Mouse (Mus musculus) heart, embryonic 13.5 days (tissue): ENCODE results near the gene Efhd2. TPM values are rescaled to one million over a fixed set of nuclear protein-coding genes. Genes with fewer than 3 reads are reported as not detected.
A peak's percentile ranks its signal among the peaks of the same experiment; 100 is the strongest.

Experiments used
- ATAC-seq: fragments of 200-750 bp; cut with Nextera tagmentation; 2 replicates; pipeline ENCODE4 v1.8.0; 2017; ENCODE audit warnings: moderate TSS enrichment; ENCODE audit not compliant: insufficient number of reproducible peaks, low FRiP score, low TSS enrichment; ENCODE audit errors: extremely low read depth
- H3K27ac ChIP-seq: fragments of 300-500 bp; sonication (generic); replicated peaks from 2 replicates; pipeline ENCODE4 v1.5.1; 2015; ENCODE audit warnings: moderate library complexity, mild to moderate bottlenecking, inconsistent platforms
- H3K27me3 ChIP-seq: fragments of 300-500 bp; sonication (generic); replicated peaks from 2 replicates; pipeline ENCODE4 v1.6.1; 2015; ENCODE audit warnings: mild to moderate bottlenecking, inconsistent platforms
- H3K36me3 ChIP-seq: fragments of 300-500 bp; sonication (generic); 2 replicates; pipeline ENCODE4 v1.6.1; 2015; ENCODE audit warnings: mild to moderate bottlenecking, inconsistent platforms
- H3K4me1 ChIP-seq: fragments of 300-500 bp; sonication (generic); 2 replicates; pipeline ENCODE4 v1.6.1; 2015; ENCODE audit warnings: inconsistent platforms
- H3K4me2 ChIP-seq: fragments of 300-500 bp; sonication (generic); 2 replicates; pipeline ENCODE4 v1.6.1; 2015; ENCODE audit warnings: inconsistent platforms, mild to moderate bottlenecking, moderate library complexity
- H3K4me3 ChIP-seq: fragments of 300-500 bp; sonication (generic); 2 replicates; pipeline ENCODE4 v1.5.1; 2015; ENCODE audit warnings: moderate library complexity, mild to moderate bottlenecking, inconsistent platforms
- H3K9ac ChIP-seq: fragments of 300-500 bp; sonication (generic); 2 replicates; pipeline ENCODE4 v1.6.1; 2015; ENCODE audit warnings: inconsistent platforms, mild to moderate bottlenecking, moderate library complexity
- H3K9me3 ChIP-seq: fragments of 300-500 bp; sonication (generic); 2 replicates; pipeline ENCODE4 v1.6.1; 2016; ENCODE audit warnings: inconsistent platforms
- WGBS: fragments of 180-500 bp; shearing (Covaris S2); methylation state at CpG from one replicate; pipeline ENCODE4 v1.1.7; 2015; ENCODE audit warnings: mixed read lengths; 5-methylcytosine and 5-hydroxymethylcytosine counted together
- polyA plus RNA-seq: library from polyadenylated mRNA; unstranded; fragments of >200 nt; fragmentation: Nextera tagmentation; extraction: Ambion mirVana; gene quantifications from 2 replicates; pipeline ENCODE4 v1.2.1, GENCODE M21; 2015

Gene Efhd2
- 79.6 and 80.3 TPM in 2 replicates for polyA plus RNA-seq

DNA sequence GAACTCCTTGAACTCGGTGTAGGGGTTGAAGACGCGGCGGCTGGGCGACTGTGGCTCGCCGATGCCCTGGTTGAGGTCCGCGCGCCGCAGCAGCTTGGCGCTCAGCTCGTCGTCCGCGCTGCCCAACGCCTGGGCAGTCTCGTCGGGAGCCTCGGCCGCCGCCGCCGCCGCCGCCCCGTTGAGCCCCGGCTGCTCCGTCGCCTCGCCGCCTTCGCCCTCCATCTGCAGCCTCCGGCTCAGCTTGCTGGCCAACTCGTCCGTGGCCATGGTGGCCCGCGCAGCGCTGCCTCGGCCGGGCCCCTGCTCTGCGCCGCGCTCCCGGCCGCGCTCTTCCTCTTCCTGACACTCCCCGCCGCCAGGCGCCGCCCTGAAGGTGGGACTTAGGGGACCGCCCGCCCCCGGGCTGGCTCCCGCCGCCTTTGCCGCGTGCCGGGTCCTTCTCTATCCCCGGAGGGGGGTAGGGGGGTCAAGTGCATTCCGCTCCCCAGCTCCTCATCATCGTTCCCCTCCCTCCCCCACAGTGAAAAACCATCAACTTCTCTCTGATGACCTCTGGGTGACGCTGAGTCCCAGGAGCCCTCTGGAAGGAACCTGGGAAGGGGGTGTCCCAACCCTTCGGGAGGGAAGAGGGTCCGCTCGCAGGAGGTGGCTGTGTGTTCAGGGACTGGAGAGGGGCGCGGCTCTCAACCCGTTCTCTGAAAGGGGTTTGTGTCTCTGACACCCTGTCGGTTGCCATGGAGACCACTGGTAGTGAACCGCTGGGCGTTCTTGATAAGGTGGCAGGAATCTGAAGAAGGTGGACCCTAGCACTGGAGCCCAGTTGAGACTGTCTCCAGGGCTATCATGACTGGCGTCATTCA, at the start of gene Efhd2:
Gene Efhd2 (minus strand): TSS at position 320 of the 860 bp plus-strand sequence.
- Histone ChIP-seq H3K4me3 (peak within 1 kb of the TSS; percentile 91), H3K4me1 (peaks cover 71% of the 10 kb centered on the region), H3K27ac (peak within 1 kb of the TSS; percentile 77), H3K4me2 (peak within 1 kb of the TSS; percentile 96), H3K36me3 (peaks cover 19% of the 10 kb centered on the region), H3K9ac (peak within 1 kb of the TSS; percentile 96), H3K9me3 (no peaks in the 10 kb centered on the region), H3K27me3 (no peaks in the 10 kb centered on the region)
- under 1% methylated on average over 72 of the region's 73 CpGs for WGBS
- ATAC-seq = peak; percentile 72

DNA sequence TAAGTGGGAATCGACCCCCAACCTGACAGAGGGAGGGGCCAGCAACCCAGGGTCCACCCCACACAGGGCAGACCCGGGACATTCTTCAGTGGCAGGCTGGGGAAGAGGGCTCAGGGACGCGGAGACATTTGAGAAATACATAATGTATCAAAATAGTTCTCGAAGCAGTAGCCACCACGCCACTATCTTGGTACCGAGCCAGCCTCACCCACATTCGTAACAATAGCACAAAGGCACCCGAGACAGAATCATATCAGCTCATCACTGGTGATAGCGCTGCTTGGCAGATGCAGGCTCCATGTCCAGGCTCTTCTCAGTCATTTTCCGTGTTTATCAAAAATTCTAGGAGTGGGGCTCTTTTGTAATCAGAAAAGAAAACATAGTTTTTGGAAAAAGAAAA, 49.2 kb upstream of the Efhd2 start:
- ATAC-seq = no peak
- peaks cover 27% of the 10 kb centered on the region for H3K4me1 ChIP-seq
- no peak overlapping the region for H3K4me3 ChIP-seq
- no peak overlapping the region; the same call in 1 of the 2 replicates for H3K4me2 ChIP-seq
- 43% methylated on average over 11 of the region's 11 CpGs for WGBS
- H3K9me3 ChIP-seq = peaks cover 3% of the 10 kb centered on the region; the same call in 1 of the 2 replicates
- H3K9ac ChIP-seq = no peak overlapping the region
- peak overlapping the region; percentile 48; the same call in 1 of the 2 replicates for H3K27ac ChIP-seq
- no peaks in the 10 kb centered on the region for H3K36me3 ChIP-seq
- H3K27me3 ChIP-seq = no peaks in the 10 kb centered on the region

DNA sequence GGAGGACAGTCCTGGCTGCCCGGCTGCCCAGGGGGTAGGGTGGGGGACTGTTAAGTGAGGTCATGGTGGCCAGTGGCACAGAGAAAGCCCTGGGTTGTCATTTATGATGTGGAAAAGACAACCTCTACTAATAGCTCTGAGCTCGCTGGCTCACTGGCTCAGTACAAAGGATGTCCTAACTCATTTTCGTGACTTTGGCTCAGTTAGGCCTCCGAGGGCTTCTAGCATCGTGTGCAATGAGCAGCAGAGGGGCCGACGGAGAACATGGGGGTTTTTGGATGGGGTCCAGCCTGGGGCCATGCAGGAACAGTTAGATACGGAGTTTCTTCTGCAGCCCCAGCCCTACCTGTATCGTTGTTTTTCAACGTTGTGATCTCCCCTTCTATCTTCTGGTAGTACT, 45.7 kb upstream of the Efhd2 start:
- Histone ChIP-seq H3K27ac (no peak overlapping the region), H3K9me3 (no peaks in the 10 kb centered on the region), H3K4me2 (no peak overlapping the region), H3K36me3 (no peaks in the 10 kb centered on the region), H3K4me1 (peaks cover 25% of the 10 kb centered on the region), H3K27me3 (peaks cover 5% of the 10 kb centered on the region; the same call in 1 of the 2 replicates), H3K9ac (no peak overlapping the region), H3K4me3 (no peak overlapping the region)
- no peak for ATAC-seq
- WGBS = 81% methylated on average over 10 of the region's 10 CpGs

- no peak overlapping the region for H3K4me3 ChIP-seq
- H3K9me3 ChIP-seq = no peaks in the 10 kb centered on the region
- H3K4me2 ChIP-seq = no peak overlapping the region
- H3K27me3 ChIP-seq = peaks cover 5% of the 10 kb centered on the region; the same call in 1 of the 2 replicates
- H3K27ac ChIP-seq = no peak overlapping the region
- WGBS = 58% methylated on average over 7 of the region's 7 CpGs
- peaks cover 32% of the 10 kb centered on the region for H3K4me1 ChIP-seq
- H3K9ac ChIP-seq = no peak overlapping the region
- ATAC-seq = no peak
- no peaks in the 10 kb centered on the region for H3K36me3 ChIP-seq
Measured at GRCm38 (mm10) chr4:141917735-141918419, 43.2 kb upstream of the Efhd2 start.

DNA sequence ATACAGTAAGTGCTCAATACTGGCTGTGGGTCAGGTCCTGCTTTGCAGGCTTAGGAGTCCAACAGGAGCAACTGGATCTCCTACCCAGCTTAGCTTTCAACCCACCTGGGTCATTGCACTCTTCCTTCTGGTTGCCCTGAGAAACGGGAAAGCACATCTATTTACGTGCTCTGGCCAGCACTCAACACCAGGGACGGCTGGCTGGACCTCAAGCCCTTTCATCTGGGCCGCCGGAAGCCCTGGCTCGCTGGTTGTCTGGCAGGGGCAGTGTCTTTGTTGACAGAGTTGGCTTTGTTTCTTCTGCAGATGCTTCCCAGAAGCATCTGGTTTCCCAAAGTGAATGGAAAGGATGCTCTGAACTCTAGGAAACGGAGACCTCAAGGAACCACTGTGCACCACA, 39.3 kb upstream of the Efhd2 start:
- WGBS = 25% methylated on average over 7 of the region's 7 CpGs
- no peak for ATAC-seq
- Histone ChIP-seq H3K36me3 (no peaks in the 10 kb centered on the region), H3K27me3 (peaks cover 5% of the 10 kb centered on the region; the same call in 1 of the 2 replicates), H3K4me2 (no peak overlapping the region), H3K9ac (no peak overlapping the region), H3K4me3 (no peak overlapping the region), H3K4me1 (peaks cover 19% of the 10 kb centered on the region), H3K27ac (peak overlapping the region; percentile 36; the same call in 1 of the 2 replicates), H3K9me3 (no peaks in the 10 kb centered on the region)

GRCm38 (mm10) chr4:141913201-141913993, 38.7 kb upstream of the Efhd2 start:
- Histone ChIP-seq H3K9me3 (no peaks in the 10 kb centered on the region), H3K4me3 (no peak overlapping the region), H3K4me1 (peaks cover 18% of the 10 kb centered on the region), H3K4me2 (no peak overlapping the region), H3K9ac (peak overlapping the region; percentile 2; the same call in 1 of the 2 replicates), H3K27ac (peak overlapping the region; percentile 55), H3K27me3 (peaks cover 5% of the 10 kb centered on the region; the same call in 1 of the 2 replicates), H3K36me3 (no peaks in the 10 kb centered on the region)
- ATAC-seq = no peak
- 58% methylated on average over 13 of the region's 13 CpGs for WGBS

DNA sequence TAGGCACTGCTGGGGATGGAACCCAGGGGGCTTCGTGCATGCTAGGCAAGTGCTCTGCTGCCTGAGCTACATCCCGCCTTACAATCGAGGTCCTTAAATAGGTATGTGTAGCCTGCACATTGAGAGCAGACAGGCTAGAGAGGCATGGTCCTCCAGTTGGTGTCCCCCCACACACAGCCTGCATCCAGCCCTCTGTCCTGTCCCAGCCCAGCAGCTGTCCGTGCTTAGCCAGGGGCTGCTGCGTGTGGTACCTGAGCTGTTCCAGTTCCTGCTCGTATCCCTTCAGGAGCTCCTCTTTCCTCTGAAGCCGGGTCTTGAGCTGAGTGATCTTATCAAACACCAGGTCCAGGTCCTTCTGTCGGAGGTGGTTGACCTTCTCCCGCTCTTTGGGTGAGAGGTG, 30.0 kb upstream of the Efhd2 start:
- no peak overlapping the region for H3K27ac ChIP-seq
- 44% methylated on average over 9 of the region's 9 CpGs for WGBS
- no peaks in the 10 kb centered on the region for H3K9me3 ChIP-seq
- no peaks in the 10 kb centered on the region for H3K36me3 ChIP-seq
- H3K27me3 ChIP-seq = peaks cover 4% of the 10 kb centered on the region; the same call in 1 of the 2 replicates
- no peak for ATAC-seq
- H3K4me2 ChIP-seq = no peak overlapping the region
- H3K9ac ChIP-seq = no peak overlapping the region
- H3K4me3 ChIP-seq = no peak overlapping the region
- peaks cover 33% of the 10 kb centered on the region for H3K4me1 ChIP-seq

DNA sequence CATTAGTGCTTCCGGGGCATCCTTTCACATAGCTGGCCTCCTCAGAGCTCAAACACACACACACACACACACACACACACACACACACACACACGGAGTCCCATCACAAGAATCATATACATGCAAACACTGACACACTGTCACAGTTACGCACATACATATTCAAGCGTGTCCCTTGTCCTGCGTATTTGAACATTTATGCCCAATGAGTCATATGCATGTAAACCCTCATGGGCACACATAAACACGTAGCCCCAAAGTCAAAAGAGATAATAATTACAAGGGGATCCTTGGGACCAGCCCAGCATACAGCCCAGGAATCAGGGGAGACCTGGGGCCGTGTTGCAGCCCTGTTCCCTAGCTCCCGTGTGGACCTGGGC, 27.7 kb upstream of the Efhd2 start:
- H3K27ac ChIP-seq = no peak overlapping the region
- H3K27me3 ChIP-seq = peaks cover 4% of the 10 kb centered on the region; the same call in 1 of the 2 replicates
- H3K4me1 ChIP-seq = peaks cover 51% of the 10 kb centered on the region
- no peaks in the 10 kb centered on the region for H3K9me3 ChIP-seq
- H3K4me3 ChIP-seq = no peak overlapping the region
- no peak overlapping the region for H3K4me2 ChIP-seq
- ATAC-seq = no peak
- WGBS = 80% methylated on average over 8 of the region's 8 CpGs
- no peak overlapping the region for H3K9ac ChIP-seq
- no peaks in the 10 kb centered on the region for H3K36me3 ChIP-seq

GRCm38 (mm10) chr4:141901711-141902478, 27.2 kb upstream of the Efhd2 start:
- Histone ChIP-seq H3K4me2 (no peak overlapping the region), H3K27ac (no peak overlapping the region), H3K4me3 (no peak overlapping the region), H3K27me3 (peaks cover 4% of the 10 kb centered on the region; the same call in 1 of the 2 replicates), H3K9ac (no peak overlapping the region), H3K4me1 (peaks cover 55% of the 10 kb centered on the region), H3K9me3 (no peaks in the 10 kb centered on the region), H3K36me3 (no peaks in the 10 kb centered on the region)
- WGBS = 65% methylated on average over 16 of the region's 17 CpGs
- ATAC-seq = no peak

- Histone ChIP-seq H3K9ac (no peak overlapping the region), H3K27ac (peak overlapping the region; percentile 88), H3K27me3 (peaks cover 4% of the 10 kb centered on the region; the same call in 1 of the 2 replicates), H3K4me3 (no peak overlapping the region), H3K9me3 (no peaks in the 10 kb centered on the region), H3K4me2 (no peak overlapping the region), H3K4me1 (peaks cover 65% of the 10 kb centered on the region), H3K36me3 (no peaks in the 10 kb centered on the region)
- ATAC-seq = no peak
- WGBS = 42% methylated on average over 11 of the region's 11 CpGs
Measured at GRCm38 (mm10) chr4:141900421-141900820, 25.7 kb upstream of the Efhd2 start.
